Comparison of ENCODE assay signal across 8 mouse cellular contexts in genomic region chr15:85671701-85672191, GRCm38 (mm10).
DNase-seq lines count a peak whose midpoint lies in the region; ATAC-seq lines count a peak whose summit lies in the region.

No protein-coding gene starts in this region.

- H3K79me2 ChIP-seq in macrophage (ENCODE audit: inconsistent target) = peaks cover 55% of the 10 kb centered on the region

- peak overlapping the region; percentile 81 for H3K4me2 ChIP-seq in embryonic facial prominence, embryonic 15.5 days (replicated peaks)
- peak overlapping the region; percentile 77 for H3K4me2 ChIP-seq in hindbrain, embryonic 15.5 days

- H3K36me3 ChIP-seq in embryonic facial prominence, embryonic 15.5 days = peaks cover 5% of the 10 kb centered on the region; the same call in 1 of the 2 replicates
- H3K36me3 ChIP-seq in hindbrain, embryonic 15.5 days = no peaks in the 10 kb centered on the region
- H3K36me3 ChIP-seq in macrophage (ENCODE audit: inconsistent target) = no peaks in the 10 kb centered on the region

- H3K27ac ChIP-seq in embryonic facial prominence, embryonic 15.5 days (replicated peaks) = peak overlapping the region; percentile 98
- H3K27ac ChIP-seq in hindbrain, embryonic 15.5 days (replicated peaks) = peak overlapping the region; percentile 100
- H3K27ac ChIP-seq in macrophage = no peak overlapping the region

- peaks cover 56% of the 10 kb centered on the region for H3K4me1 ChIP-seq in embryonic facial prominence, embryonic 15.5 days
- H3K4me1 ChIP-seq in hindbrain, embryonic 15.5 days (replicated peaks) = peaks cover 59% of the 10 kb centered on the region

- H3K4me3 ChIP-seq in embryonic facial prominence, embryonic 15.5 days (replicated peaks) = peak overlapping the region; percentile 93
- H3K4me3 ChIP-seq in hindbrain, embryonic 15.5 days = peak overlapping the region; percentile 82
- peak overlapping the region; percentile 26 for H3K4me3 ChIP-seq in macrophage (ENCODE audit: inconsistent target)

- WGBS in embryonic facial prominence, embryonic 15.5 days = under 1% methylated on average over 50 of the region's 50 CpGs
- under 1% methylated on average over 50 of the region's 50 CpGs for WGBS in hindbrain, embryonic 15.5 days
- 3% methylated on average over 43 of the region's 50 CpGs for WGBS in macrophage (ENCODE audit: missing documents)

- H3K27me3 ChIP-seq in embryonic facial prominence, embryonic 15.5 days = no peaks in the 10 kb centered on the region
- peaks cover 4% of the 10 kb centered on the region for H3K27me3 ChIP-seq in hindbrain, embryonic 15.5 days

- ATAC-seq in embryonic facial prominence, embryonic 15.5 days (ENCODE audit: insufficient number of reproducible peaks, low FRiP score, low TSS enrichment, low read depth) = no peak
- ATAC-seq in hindbrain, embryonic 15.5 days (ENCODE audit: low FRiP score, low read depth) = no peak

- H3K9ac ChIP-seq in embryonic facial prominence, embryonic 15.5 days = peak overlapping the region; percentile 99
- H3K9ac ChIP-seq in hindbrain, embryonic 15.5 days = peak overlapping the region; percentile 92

- peak; percentile 94 for DNase-seq in heart, adult 11 months
- no peak for DNase-seq in heart, adult 8-10 months (ENCODE audit: low spot score)
- peak; percentile 70 for DNase-seq in MN1 (ENCODE audit: low spot score)
- DNase-seq in T-cell, adult 2 months (ENCODE audit: low spot score) = no peak
- no peak for DNase-seq in left cerebral cortex, adult 8-10 months (ENCODE audit: low spot score in 2 of 2)

- no peaks in the 10 kb centered on the region for H3K9me3 ChIP-seq in embryonic facial prominence, embryonic 15.5 days (replicated peaks)
- H3K9me3 ChIP-seq in hindbrain, embryonic 15.5 days = no peaks in the 10 kb centered on the region

Comparison
In these comparisons a context has a peak if more than half of its experiments do, and no peak if none do; other contexts are left out.
1. DNase-seq: peak in heart, adult 11 months (single experiment) and MN1 (single experiment); none in heart, adult 8-10 months (single experiment), T-cell, adult 2 months (single experiment) and left cerebral cortex, adult 8-10 months (0 of 2).
2. H3K4me3 ChIP-seq: peak in every context shown above with its lines; median percentile 93 in embryonic facial prominence, embryonic 15.5 days; 82 in hindbrain, embryonic 15.5 days; 26 in macrophage.